Mouse (Mus musculus) embryonic facial prominence, embryonic 14.5 days (tissue): ENCODE data around the gene Hjurp. TPM values are rescaled to one million over a fixed set of nuclear protein-coding genes. Genes with fewer than 3 reads are reported as not detected.

ENCODE experiments used
- ATAC-seq: fragments of 200-750 bp; cut with Nextera tagmentation; 2 replicates; pipeline ENCODE4 v1.8.0; 2017; ENCODE audit warnings: low read depth, moderate number of reproducible peaks, moderate TSS enrichment
- DNase-seq: peaks from one replicate; pipeline ENCODE4 v3.0.0-alpha.2; 2015; ENCODE audit warnings: low spot score
- H3K27ac ChIP-seq: fragments of 300-500 bp; sonication (generic); replicated peaks from 2 replicates; pipeline ENCODE4 v1.5.1; 2014; ENCODE audit warnings: low read depth, mild to moderate bottlenecking, low read length, moderate library complexity
- H3K27me3 ChIP-seq: fragments of 300-500 bp; sonication (generic); replicated peaks from 2 replicates; pipeline ENCODE4 v1.6.1; 2014; ENCODE audit warnings: low read length; ENCODE audit not compliant: control insufficient read depth, insufficient read depth
- H3K36me3 ChIP-seq: fragments of 300-500 bp; sonication (generic); 2 replicates; pipeline ENCODE4 v1.6.1; 2014; ENCODE audit warnings: low read length, mixed read lengths; ENCODE audit not compliant: control insufficient read depth, insufficient read depth
- H3K4me1 ChIP-seq: fragments of 300-500 bp; sonication (generic); 2 replicates; pipeline ENCODE4 v1.6.1; 2014; ENCODE audit warnings: antibody characterized with exemption, low read length; ENCODE audit not compliant: control insufficient read depth, insufficient read depth
- H3K4me2 ChIP-seq: fragments of 300-500 bp; sonication (generic); 2 replicates; pipeline ENCODE4 v1.6.1; 2014; ENCODE audit warnings: low read depth, mild to moderate bottlenecking, low read length, moderate library complexity, mixed read lengths
- H3K4me3 ChIP-seq: fragments of 300-500 bp; sonication (generic); 2 replicates; pipeline ENCODE4 v1.5.1; 2014; ENCODE audit warnings: low read depth, mild to moderate bottlenecking, low read length
- H3K9ac ChIP-seq: fragments of 300-500 bp; sonication (generic); 2 replicates; pipeline ENCODE4 v1.6.1; 2014; ENCODE audit warnings: low read depth, mild to moderate bottlenecking, low read length, moderate library complexity, mixed read lengths
- H3K9me3 ChIP-seq: fragments of 300-500 bp; sonication (generic); 2 replicates; pipeline ENCODE4 v1.6.1; 2016; ENCODE audit warnings: low read length; ENCODE audit not compliant: control insufficient read depth
- WGBS: fragments of 180-500 bp; shearing (Covaris S2); extraction: QIAGEN DNeasy Blood & Tissue Kit; methylation state at CpG from one replicate; pipeline ENCODE4 v1.1.7; 2014; 5-methylcytosine and 5-hydroxymethylcytosine counted together
- polyA plus RNA-seq: library from polyadenylated mRNA; unstranded; fragments of >200 nt; fragmentation: Nextera tagmentation; extraction: Ambion mirVana; gene quantifications from 2 replicates; pipeline ENCODE4 v1.2.1, GENCODE M21; 2014

Hjurp gene
- polyA plus RNA-seq, 1 experiment from 2014 or later: 110 TPM

DNA sequence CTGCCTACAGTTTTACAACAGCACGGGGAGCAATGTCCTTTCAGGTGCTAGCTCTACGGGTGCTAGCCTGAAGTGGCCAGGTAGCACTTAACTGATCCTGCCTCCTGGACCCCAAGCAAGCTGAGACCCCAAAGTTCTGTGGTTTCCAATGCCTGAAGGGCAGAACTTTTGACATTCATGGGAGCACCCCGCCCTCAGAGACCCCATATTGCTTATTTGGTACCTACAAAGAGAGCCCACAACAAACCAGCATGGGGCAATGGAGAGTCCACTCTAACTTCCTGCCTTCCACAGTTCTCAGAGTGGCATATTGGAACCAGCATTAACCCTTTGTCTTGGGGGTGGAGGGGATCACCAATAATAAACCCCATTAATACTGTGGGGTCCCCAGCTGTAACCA is 4.1 kb downstream of the Hjurp start:
- no peak for DNase-seq
- H3K9ac ChIP-seq: no peak overlapping the region

DNA sequence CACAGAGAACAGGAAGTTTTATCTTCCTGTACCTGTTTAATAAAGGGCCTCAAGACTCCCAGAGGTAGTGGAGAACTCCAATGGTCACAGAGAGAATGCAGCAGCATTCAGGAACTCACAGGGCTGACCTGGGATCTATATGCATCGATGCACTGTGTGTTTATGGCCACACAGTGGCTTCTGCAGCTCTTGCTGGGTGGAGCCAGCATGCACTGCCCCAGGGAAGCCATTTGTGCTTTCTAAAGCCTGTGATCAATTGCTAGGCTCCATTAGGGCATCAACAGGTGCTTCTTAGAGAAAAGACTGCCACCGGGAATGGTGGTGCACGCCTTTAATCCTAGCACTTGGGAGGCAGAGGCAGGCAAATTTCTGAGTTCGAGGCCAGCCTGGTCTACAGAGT is 4.6 kb downstream of the Hjurp start:
- H3K9ac ChIP-seq: no peak overlapping the region
- H3K4me3 ChIP-seq: no peak overlapping the region
- peaks cover 15% of the 10 kb centered on the region for H3K4me1 ChIP-seq
- 66% methylated on average over 4 of the region's 4 CpGs for WGBS
- H3K27ac ChIP-seq: no peak overlapping the region
- peaks cover 70% of the 10 kb centered on the region for H3K36me3 ChIP-seq
- H3K27me3 ChIP-seq: no peaks in the 10 kb centered on the region
- no peaks in the 10 kb centered on the region for H3K9me3 ChIP-seq
- no peak overlapping the region for H3K4me2 ChIP-seq
- DNase-seq (no peak), ATAC-seq (no peak)

More for the DNA sequence above, 4.1 kb downstream of the Hjurp start:
- Histone ChIP-seq H3K4me1 (peaks cover 15% of the 10 kb centered on the region), H3K36me3 (peaks cover 65% of the 10 kb centered on the region), H3K27me3 (no peaks in the 10 kb centered on the region), H3K27ac (no peak overlapping the region), H3K9me3 (no peaks in the 10 kb centered on the region), H3K4me2 (no peak overlapping the region), H3K4me3 (no peak overlapping the region)
- no peak for ATAC-seq
- 96% methylated on average over 3 of the region's 3 CpGs for WGBS

DNA sequence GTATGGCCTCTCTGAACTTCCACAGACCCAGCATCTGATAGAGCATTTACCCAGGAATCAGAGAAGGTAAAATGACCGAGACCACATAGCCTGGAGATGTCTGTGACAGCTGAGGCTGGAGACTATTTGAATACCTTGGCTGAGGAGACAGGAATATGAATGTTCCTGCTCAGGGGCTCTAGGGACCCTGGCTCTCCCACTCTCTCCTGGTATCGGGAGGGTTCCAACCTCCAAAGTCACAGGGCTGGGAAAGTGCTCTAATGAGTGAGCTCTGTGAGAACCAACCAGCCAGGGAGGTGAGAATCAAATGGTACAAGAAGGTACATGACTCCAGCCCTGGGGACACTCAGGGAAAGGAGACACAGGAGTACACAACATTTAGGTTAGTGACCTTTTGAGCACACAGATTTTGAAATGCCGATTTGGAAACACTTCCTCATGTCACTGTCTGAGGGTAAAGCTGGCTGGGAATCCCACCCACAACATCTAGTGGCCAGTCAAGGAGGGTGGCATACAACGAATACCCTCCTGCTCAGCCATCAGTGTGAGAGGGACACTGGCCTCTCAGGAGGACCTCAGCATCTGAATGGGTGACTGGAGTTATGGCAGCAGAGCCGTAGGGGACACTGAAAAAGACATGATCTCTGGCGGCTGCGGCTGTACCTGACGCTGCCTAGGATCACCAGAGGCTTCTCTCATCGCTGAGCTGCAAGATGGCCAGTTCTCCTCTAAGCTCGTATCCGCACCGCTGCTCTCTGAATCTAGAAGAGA is 7.7 kb downstream of the Hjurp start:
- Histone ChIP-seq H3K27ac (no peak overlapping the region), H3K4me2 (no peak overlapping the region), H3K9me3 (no peaks in the 10 kb centered on the region), H3K36me3 (peaks cover 90% of the 10 kb centered on the region), H3K4me1 (no peaks in the 10 kb centered on the region), H3K9ac (no peak overlapping the region), H3K27me3 (no peaks in the 10 kb centered on the region), H3K4me3 (no peak overlapping the region)
- DNase-seq (no peak), ATAC-seq (no peak)
- WGBS: 88% methylated on average over 12 of the region's 12 CpGs

DNA sequence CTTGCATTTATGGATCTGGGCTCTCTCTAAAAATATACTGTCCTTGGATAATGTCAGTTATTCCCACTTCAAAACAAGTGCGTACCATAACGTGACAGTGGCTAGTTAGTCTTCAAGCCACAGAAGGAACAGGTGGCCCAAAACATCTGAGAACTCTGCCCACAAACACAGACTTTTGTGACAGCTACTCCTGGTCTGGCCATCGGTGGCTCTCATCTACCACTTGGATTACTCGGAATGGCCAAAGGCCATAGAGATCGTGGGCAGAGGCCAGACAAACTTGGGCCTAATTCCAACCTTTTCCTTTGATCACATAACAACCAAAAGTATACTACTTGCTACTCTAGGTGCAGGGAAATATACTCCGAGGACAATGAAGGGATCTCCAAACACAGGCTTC is 9.4 kb downstream of the Hjurp start:
- H3K36me3 ChIP-seq: peaks cover 90% of the 10 kb centered on the region
- H3K9ac ChIP-seq: no peak overlapping the region
- no peak overlapping the region for H3K4me2 ChIP-seq
- DNase-seq: no peak
- no peak overlapping the region for H3K27ac ChIP-seq
- H3K4me1 ChIP-seq: no peaks in the 10 kb centered on the region
- WGBS: 87% methylated on average over 6 of the region's 6 CpGs
- H3K4me3 ChIP-seq: no peak overlapping the region
- no peaks in the 10 kb centered on the region for H3K9me3 ChIP-seq
- no peaks in the 10 kb centered on the region for H3K27me3 ChIP-seq
- ATAC-seq: no peak

DNA sequence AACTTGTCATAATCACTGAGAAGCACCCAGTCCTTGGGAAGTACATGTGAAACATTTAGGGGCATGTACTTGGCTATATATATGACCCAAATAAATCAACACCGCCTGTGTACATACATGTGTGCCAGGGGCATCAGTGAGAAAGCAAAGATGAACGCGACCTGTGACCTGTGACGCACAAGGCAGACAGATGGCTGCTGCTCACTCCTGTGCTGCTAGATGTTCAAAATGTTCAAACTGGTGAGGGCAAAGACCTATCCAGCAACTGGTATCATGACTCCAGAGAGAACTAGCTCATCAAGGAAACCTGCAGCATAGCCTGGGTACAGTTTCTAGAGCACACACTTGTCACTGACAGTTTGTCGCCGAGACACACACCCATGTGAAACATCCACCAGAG is 9.9 kb downstream of the Hjurp start:
- DNase-seq: no peak
- Histone ChIP-seq H3K36me3 (peaks cover 90% of the 10 kb centered on the region), H3K9me3 (no peaks in the 10 kb centered on the region), H3K4me1 (no peaks in the 10 kb centered on the region), H3K27me3 (no peaks in the 10 kb centered on the region), H3K4me2 (no peak overlapping the region), H3K27ac (no peak overlapping the region), H3K4me3 (no peak overlapping the region), H3K9ac (no peak overlapping the region)
- no peak for ATAC-seq
- 90% methylated on average over 6 of the region's 6 CpGs for WGBS

DNA sequence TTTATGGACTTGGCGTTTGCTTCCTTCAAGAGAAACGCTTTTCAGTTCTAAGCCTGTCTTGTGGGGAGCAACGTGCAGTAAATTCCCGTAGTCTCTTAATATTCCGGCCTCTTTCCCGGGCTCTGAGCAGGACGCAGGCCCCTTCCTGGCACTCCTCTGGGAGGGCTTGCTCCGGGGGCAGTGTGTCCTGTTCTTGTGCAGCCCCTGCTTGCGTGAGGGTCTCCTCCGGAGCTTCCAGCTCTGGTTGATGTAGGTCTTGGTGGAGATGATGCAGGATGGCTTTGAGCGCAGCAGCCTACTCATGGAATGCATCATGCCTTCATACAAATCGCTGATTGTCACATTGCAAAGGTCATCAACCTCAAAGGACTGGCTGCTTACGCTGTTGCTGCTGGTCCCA is 11.3 kb downstream of the Hjurp start:
- Histone ChIP-seq H3K4me1 (no peaks in the 10 kb centered on the region), H3K27ac (no peak overlapping the region), H3K9ac (no peak overlapping the region), H3K4me3 (no peak overlapping the region), H3K4me2 (no peak overlapping the region), H3K9me3 (no peaks in the 10 kb centered on the region), H3K27me3 (no peaks in the 10 kb centered on the region), H3K36me3 (peaks cover 91% of the 10 kb centered on the region)
- DNase-seq (no peak), ATAC-seq (no peak)
- 89% methylated on average over 13 of the region's 13 CpGs for WGBS

DNA sequence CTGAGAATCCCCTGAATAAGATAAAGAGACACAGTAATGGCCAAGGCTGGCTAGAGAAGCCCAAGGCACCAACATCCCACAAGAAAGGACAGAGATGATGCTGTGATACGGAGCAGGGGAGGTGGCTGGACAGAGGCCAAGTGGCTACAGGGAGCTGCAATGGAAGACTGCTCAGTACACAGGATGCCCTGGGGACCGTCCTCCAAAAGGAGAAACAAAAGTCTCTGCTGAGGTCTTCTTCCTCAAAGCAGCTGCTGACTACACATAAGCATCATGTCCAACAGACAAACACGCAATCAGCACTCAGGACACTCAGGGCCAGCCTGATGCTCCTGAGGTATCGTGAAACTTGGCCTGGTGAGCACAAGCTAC is 12.6 kb downstream of the Hjurp start:
- whole genome bisulfite sequencing: 79% methylated on average over 4 of the region's 4 CpGs
- Histone ChIP-seq H3K36me3 (peaks cover 100% of the 10 kb centered on the region), H3K4me2 (no peak overlapping the region)

DNA sequence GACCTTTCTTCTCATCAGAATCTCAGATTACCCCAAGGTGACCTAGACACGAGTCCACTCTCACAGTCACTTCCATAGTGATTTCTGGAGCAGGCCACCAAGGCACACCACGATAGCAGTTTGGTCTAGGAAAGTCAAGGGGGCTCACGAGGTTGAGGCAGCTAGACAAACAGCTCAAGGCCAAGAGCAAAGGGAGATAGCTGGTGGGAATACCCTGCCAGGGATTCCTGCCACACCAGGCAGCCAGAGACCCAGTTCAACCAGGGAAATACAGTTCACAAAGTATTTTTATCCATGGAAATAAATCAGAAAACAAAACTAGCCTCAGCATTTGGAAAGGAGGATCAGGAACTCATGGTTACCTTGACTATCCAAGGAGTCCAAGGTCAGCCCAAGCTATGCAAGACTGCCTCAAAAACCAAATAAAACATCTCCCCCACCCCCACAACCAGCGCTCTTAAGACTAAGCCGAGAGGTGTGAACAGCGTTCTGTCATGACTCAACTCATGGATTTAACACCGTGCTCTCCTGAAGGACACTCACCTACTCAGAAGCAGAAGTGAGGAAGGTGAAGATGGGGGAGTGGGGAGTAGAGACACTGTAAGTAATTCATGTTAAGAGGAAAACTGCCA is 13.1 kb downstream of the Hjurp start:
- H3K4me2 ChIP-seq: no peak overlapping the region
- no peak overlapping the region for H3K27ac ChIP-seq
- no peak overlapping the region for H3K4me3 ChIP-seq
- H3K9ac ChIP-seq: no peak overlapping the region
- H3K9me3 ChIP-seq: no peaks in the 10 kb centered on the region
- no peak for ATAC-seq
- peaks cover 100% of the 10 kb centered on the region for H3K36me3 ChIP-seq
- H3K27me3 ChIP-seq: no peaks in the 10 kb centered on the region
- no peak for DNase-seq
- no peaks in the 10 kb centered on the region for H3K4me1 ChIP-seq
- 89% methylated on average over 7 of the region's 7 CpGs for WGBS

More for the DNA sequence above, 12.6 kb downstream of the Hjurp start:
- DNase-seq (no peak), ATAC-seq (no peak)
- H3K27ac ChIP-seq: no peak overlapping the region
- no peaks in the 10 kb centered on the region for H3K4me1 ChIP-seq
- no peak overlapping the region for H3K4me3 ChIP-seq
- H3K9me3 ChIP-seq: no peaks in the 10 kb centered on the region
- H3K27me3 ChIP-seq: no peaks in the 10 kb centered on the region
- no peak overlapping the region for H3K9ac ChIP-seq

DNA sequence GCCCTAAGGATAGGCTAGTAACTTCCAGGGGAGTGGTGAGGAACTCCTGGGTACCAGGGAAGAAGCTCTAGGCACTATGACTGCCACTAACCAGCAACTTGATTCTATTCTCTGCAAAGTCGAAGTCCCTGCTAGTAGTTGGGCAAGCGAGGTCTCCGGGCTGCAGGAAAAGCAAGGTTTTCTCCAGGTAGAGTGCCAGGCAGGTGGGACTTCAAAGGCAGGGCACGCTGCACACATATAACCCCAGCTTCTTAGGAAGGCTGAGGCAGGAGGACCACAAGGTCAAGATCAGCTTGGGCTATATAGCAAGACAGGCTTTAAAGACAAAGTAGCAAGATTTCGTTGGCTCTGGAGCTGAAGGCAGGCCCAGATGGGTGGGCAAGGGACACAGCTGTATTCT is 13.7 kb downstream of the Hjurp start:
- no peak overlapping the region for H3K4me3 ChIP-seq
- H3K27me3 ChIP-seq: no peaks in the 10 kb centered on the region
- no peaks in the 10 kb centered on the region for H3K9me3 ChIP-seq
- H3K4me2 ChIP-seq: no peak overlapping the region
- DNase-seq: no peak
- ATAC-seq: no peak
- H3K27ac ChIP-seq: no peak overlapping the region
- H3K9ac ChIP-seq: no peak overlapping the region
- H3K4me1 ChIP-seq: no peaks in the 10 kb centered on the region
- 92% methylated on average over 5 of the region's 5 CpGs for WGBS
- peaks cover 95% of the 10 kb centered on the region for H3K36me3 ChIP-seq
